Mouse (Mus musculus): ENCODE measurements around the gene Olfr1338. TPM values are rescaled to one million over a fixed set of nuclear protein-coding genes. Genes with fewer than 3 reads are reported as not detected.
"Not testable (repeated sequence)": the region's sequence is repeated elsewhere in the genome, so short reads cannot be mapped to it uniquely, and the experiment has no call there.

Gene Olfr1338
- polyA plus RNA-seq (2016; fragmentation: Nextera tagmentation; extraction: Ambion mirVana): not detected in 2 replicates

DNA sequence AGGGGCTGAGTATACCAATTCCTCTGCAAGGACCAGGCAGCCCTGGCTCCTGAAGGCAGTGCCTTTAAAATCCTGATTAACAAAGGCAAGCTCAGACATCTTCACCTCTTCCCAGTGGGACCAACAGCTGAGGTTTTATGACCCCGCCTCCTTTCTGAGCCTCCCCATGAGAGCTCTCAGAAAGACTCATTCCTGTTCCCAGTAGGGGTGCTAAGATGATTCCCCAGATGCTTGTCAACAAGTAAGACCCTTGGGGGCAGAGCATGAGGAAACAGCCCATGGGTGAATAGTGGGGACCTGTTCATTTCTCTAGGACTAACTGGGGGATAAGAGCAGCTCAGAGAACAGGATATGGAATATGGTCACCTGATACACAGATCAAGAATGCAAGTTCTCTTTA lies at the start of gene Olfr1338:
Gene Olfr1338 (minus strand): TSS at position 101 of the 400 bp plus-strand sequence.
- 91% methylated on average over 1 of the region's 1 CpGs for WGBS
- DNase-seq (ENCODE audit: low spot score): no peak

GRCm38 (mm10) chr4:118792796-118793195 lies 34.3 kb upstream of the Olfr1338 start:
- H3K4me1 ChIP-seq; H3K9me3 ChIP-seq (replicated peaks); DNase-seq (ENCODE audit: low spot score); H3K27ac ChIP-seq; H3K36me3 ChIP-seq; H3K27me3 ChIP-seq (ENCODE audit: low read depth, poor library complexity, severe bottlenecking); H3K4me3 ChIP-seq: not testable (repeated sequence)

More for the DNA sequence above, at the start of gene Olfr1338:
- Histone ChIP-seq H3K27me3 (ENCODE audit: low read depth, poor library complexity, severe bottlenecking) (no peaks in the 10 kb centered on the region), H3K27ac (no peak within 1 kb of the TSS), H3K4me1 (no peaks in the 10 kb centered on the region), H3K4me3 (no peak within 1 kb of the TSS), H3K9me3 (replicated peaks) (no peaks in the 10 kb centered on the region), H3K36me3 (no peaks in the 10 kb centered on the region)

DNA sequence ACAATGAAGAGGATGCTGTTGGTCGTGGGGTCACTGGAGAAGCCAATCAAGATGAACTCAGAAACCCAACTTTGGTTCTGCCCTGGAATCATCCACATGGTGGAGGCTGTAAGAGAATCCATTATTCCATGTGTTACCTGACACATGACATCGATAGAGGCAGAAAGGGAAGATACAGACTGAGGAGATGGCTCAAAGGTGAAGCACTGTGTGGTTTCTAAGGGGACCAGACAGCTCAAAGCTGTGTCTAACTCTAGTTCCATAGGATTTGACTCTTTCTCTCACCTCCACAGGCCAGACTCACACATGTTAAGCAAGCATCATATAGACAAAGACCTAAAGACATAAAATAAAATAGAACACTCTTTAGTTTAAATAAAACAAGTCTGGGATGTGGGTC lies 23.9 kb upstream of the Olfr1338 start, which contains the start of gene Olfr1337:
Gene Olfr1337 (minus strand): TSS at position 101 of the 400 bp plus-strand sequence.
- H3K27ac ChIP-seq: no peak within 1 kb of the TSS
- H3K9me3 ChIP-seq (replicated peaks): no peaks in the 10 kb centered on the region
- no peaks in the 10 kb centered on the region for H3K27me3 ChIP-seq (ENCODE audit: low read depth, poor library complexity, severe bottlenecking)
- no peak for DNase-seq (ENCODE audit: low spot score)
- no peaks in the 10 kb centered on the region for H3K4me1 ChIP-seq
- WGBS: 78% methylated on average over 2 of the region's 2 CpGs
- no peak within 1 kb of the TSS for H3K4me3 ChIP-seq
- H3K36me3 ChIP-seq: no peaks in the 10 kb centered on the region

GRCm38 (mm10) chr4:118741881-118742280 lies 16.7 kb downstream of the Olfr1338 start:
- H3K4me1 ChIP-seq: no peaks in the 10 kb centered on the region
- WGBS: 9% methylated on average over 16 of the region's 16 CpGs
- H3K36me3 ChIP-seq: no peaks in the 10 kb centered on the region
- H3K4me3 ChIP-seq: no peak overlapping the region
- H3K27ac ChIP-seq: no peak overlapping the region
- no peaks in the 10 kb centered on the region for H3K9me3 ChIP-seq (replicated peaks)
- peaks cover 34% of the 10 kb centered on the region for H3K27me3 ChIP-seq (ENCODE audit: low read depth, poor library complexity, severe bottlenecking)
- no peak for DNase-seq (ENCODE audit: low spot score)

GRCm38 (mm10) chr4:118740988-118741698 lies 17.4 kb downstream of the Olfr1338 start:
- H3K27me3 ChIP-seq (ENCODE audit: low read depth, poor library complexity, severe bottlenecking): peaks cover 34% of the 10 kb centered on the region
- H3K4me1 ChIP-seq: no peaks in the 10 kb centered on the region
- no peaks in the 10 kb centered on the region for H3K9me3 ChIP-seq (replicated peaks)
- H3K4me3 ChIP-seq: no peak overlapping the region
- H3K36me3 ChIP-seq: no peaks in the 10 kb centered on the region
- H3K27ac ChIP-seq: no peak overlapping the region
- no peak for DNase-seq (ENCODE audit: low spot score)
- WGBS: 9% methylated on average over 11 of the region's 11 CpGs

- H3K36me3 ChIP-seq: no peaks in the 10 kb centered on the region
- WGBS: 63% methylated on average over 3 of the region's 3 CpGs
- no peak overlapping the region for H3K27ac ChIP-seq
- DNase-seq (ENCODE audit: low spot score): no peak
- H3K27me3 ChIP-seq (ENCODE audit: low read depth, poor library complexity, severe bottlenecking): peaks cover 34% of the 10 kb centered on the region
- H3K4me3 ChIP-seq: no peak overlapping the region
- H3K4me1 ChIP-seq: no peaks in the 10 kb centered on the region
- no peaks in the 10 kb centered on the region for H3K9me3 ChIP-seq (replicated peaks)
Measured at GRCm38 (mm10) chr4:118739574-118739973, 19.0 kb downstream of the Olfr1338 start.

GRCm38 (mm10) chr4:118731875-118732274 lies 26.7 kb downstream of the Olfr1338 start, which contains the start of gene Olfr1339:
TSS of gene Olfr1339 (plus strand) at chr4:118732175.
- DNase-seq (ENCODE audit: low spot score): no peak
- Histone ChIP-seq H3K4me1 (no peaks in the 10 kb centered on the region), H3K9me3 (replicated peaks) (no peaks in the 10 kb centered on the region), H3K27ac (no peak within 1 kb of the TSS), H3K36me3 (no peaks in the 10 kb centered on the region), H3K27me3 (ENCODE audit: low read depth, poor library complexity, severe bottlenecking) (no peaks in the 10 kb centered on the region), H3K4me3 (no peak within 1 kb of the TSS)
- 95% methylated on average over 1 of the region's 1 CpGs for WGBS

GRCm38 (mm10) chr4:118721742-118722483 lies 36.6 kb downstream of the Olfr1338 start:
- WGBS: 59% methylated on average over 10 of the region's 10 CpGs
- peak; percentile 57 for DNase-seq (ENCODE audit: low spot score)
- Histone ChIP-seq H3K27ac (no peak overlapping the region), H3K4me3 (no peak overlapping the region), H3K36me3 (no peaks in the 10 kb centered on the region), H3K4me1 (no peaks in the 10 kb centered on the region), H3K27me3 (ENCODE audit: low read depth, poor library complexity, severe bottlenecking) (no peaks in the 10 kb centered on the region), H3K9me3 (replicated peaks) (no peaks in the 10 kb centered on the region)

DNA sequence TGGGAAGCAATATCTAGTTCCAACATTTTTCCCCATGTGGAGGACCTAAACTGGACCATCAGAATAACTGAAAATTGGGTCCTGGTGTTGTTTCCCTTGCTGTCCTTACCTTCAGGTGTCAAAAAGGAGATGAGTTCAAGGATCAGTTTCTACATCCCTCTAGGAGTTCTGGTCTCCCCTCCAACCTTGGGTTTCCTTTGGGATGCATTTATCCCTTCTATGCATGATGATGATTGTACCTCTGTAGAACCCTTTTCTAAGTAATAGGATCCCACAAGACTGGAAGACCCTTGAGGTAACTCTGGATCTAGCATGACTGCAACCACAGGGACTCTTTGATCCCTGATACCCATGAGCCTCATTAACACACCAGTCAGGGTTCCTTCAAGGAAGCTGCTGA lies 38.7 kb downstream of the Olfr1338 start, which contains the start of gene Olfr1340:
Gene Olfr1340 (plus strand): TSS at position 301 of the 400 bp plus-strand sequence.
- Histone ChIP-seq H3K4me3 (no peak within 1 kb of the TSS), H3K36me3 (no peaks in the 10 kb centered on the region), H3K9me3 (replicated peaks) (no peaks in the 10 kb centered on the region), H3K27ac (no peak within 1 kb of the TSS), H3K27me3 (ENCODE audit: low read depth, poor library complexity, severe bottlenecking) (no peaks in the 10 kb centered on the region), H3K4me1 (no peaks in the 10 kb centered on the region)
- DNase-seq (ENCODE audit: low spot score): no peak

- no peaks in the 10 kb centered on the region for H3K9me3 ChIP-seq (replicated peaks)
- no peak for DNase-seq (ENCODE audit: low spot score)
- no peaks in the 10 kb centered on the region for H3K27me3 ChIP-seq (ENCODE audit: low read depth, poor library complexity, severe bottlenecking)
- H3K4me3 ChIP-seq: no peak overlapping the region
- H3K27ac ChIP-seq: no peak overlapping the region
- H3K4me1 ChIP-seq: no peaks in the 10 kb centered on the region
- 59% methylated on average over 1 of the region's 1 CpGs for WGBS
- H3K36me3 ChIP-seq: no peaks in the 10 kb centered on the region
Measured at GRCm38 (mm10) chr4:118711656-118712055, 46.9 kb downstream of the Olfr1338 start.

GRCm38 (mm10) chr4:118708086-118708485 lies 50.5 kb downstream of the Olfr1338 start:
- H3K4me3 ChIP-seq: no peak overlapping the region
- 84% methylated on average over 5 of the region's 5 CpGs for WGBS
- no peaks in the 10 kb centered on the region for H3K9me3 ChIP-seq (replicated peaks)
- no peak overlapping the region for H3K27ac ChIP-seq
- DNase-seq (ENCODE audit: low spot score): no peak
- no peaks in the 10 kb centered on the region for H3K36me3 ChIP-seq
- no peaks in the 10 kb centered on the region for H3K27me3 ChIP-seq (ENCODE audit: low read depth, poor library complexity, severe bottlenecking)
- H3K4me1 ChIP-seq: no peaks in the 10 kb centered on the region

DNA sequence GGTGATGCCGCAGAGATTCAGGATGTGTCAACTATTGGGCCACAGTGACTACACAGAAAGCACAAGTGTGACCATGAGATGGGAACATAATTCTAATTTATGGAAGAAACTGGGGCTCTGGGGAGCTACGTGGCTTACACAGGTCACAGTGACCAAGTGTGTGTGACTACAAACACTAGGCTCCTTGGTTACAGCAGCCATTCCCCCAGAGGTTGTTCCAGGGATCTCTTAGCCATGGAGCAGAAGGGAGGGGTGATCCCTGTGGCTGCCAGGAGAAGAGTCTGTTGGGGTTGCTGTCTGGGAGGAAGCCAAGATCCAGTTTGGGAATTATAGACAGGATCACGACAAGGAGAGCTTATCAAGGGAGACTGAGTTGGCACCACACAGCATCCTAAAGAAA lies 55.3 kb downstream of the Olfr1338 start, which contains the start of gene Olfr1341:
Gene Olfr1341 (plus strand): TSS at position 301 of the 400 bp plus-strand sequence.
- H3K4me3 ChIP-seq: no peak within 1 kb of the TSS
- no peaks in the 10 kb centered on the region for H3K36me3 ChIP-seq
- H3K4me1 ChIP-seq: no peaks in the 10 kb centered on the region
- 83% methylated on average over 3 of the region's 3 CpGs for WGBS
- no peaks in the 10 kb centered on the region for H3K9me3 ChIP-seq (replicated peaks)
- DNase-seq (ENCODE audit: low spot score): no peak
- H3K27me3 ChIP-seq (ENCODE audit: low read depth, poor library complexity, severe bottlenecking): no peaks in the 10 kb centered on the region
- no peak within 1 kb of the TSS for H3K27ac ChIP-seq
